Mouse (Mus musculus): ENCODE data around the gene Cela2a.

Gene Cela2a

GRCm38 (mm10) chr4:141858501-141858900 lies 32.5 kb upstream of the Cela2a start:
- DNase-seq (ENCODE audit: low spot score in 2 of 2): no peak

GRCm38 (mm10) chr4:141857422-141857930 lies 31.5 kb upstream of the Cela2a start:
- DNase-seq (ENCODE audit: low spot score in 2 of 2): peak; percentile 55 to 73

DNA sequence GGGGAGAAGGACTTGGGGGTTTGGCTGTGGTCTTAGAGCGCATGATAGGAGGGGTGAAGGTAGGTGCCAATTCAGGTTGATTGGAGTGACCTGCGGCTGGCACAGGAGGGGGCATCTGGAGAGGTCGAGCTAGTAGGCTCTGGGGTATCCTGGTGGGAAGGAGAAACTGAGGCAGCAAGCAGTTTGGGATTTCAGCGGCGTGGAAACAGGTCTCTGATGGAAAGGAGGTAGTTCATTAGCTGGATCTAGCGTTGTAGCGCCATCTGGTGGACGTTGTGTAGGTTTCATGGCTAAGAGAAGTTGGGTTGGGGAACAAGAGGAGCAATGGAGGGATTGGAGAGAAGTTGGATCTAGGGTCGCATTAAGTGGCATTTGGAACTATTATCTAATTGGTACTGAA lies 27.5 kb upstream of the Cela2a start:
- DNase-seq (ENCODE audit: low spot score in 2 of 2): peak in 1 of 2 experiments; percentile 48

- no peak for DNase-seq (ENCODE audit: low spot score in 2 of 2)
These were observed 20.0 kb upstream of the Cela2a start, which contains the start of gene Ctrc for GRCm38 (mm10) chr4:141845999-141846398. Gene Ctrc (minus strand): TSS chr4:141846359.

- DNase-seq (ENCODE audit: low spot score in 2 of 2): no peak
These were observed 8.7 kb upstream of the Cela2a start for GRCm38 (mm10) chr4:141834536-141835095.

- no peak for DNase-seq (ENCODE audit: low spot score in 2 of 2)
These were observed 8.0 kb upstream of the Cela2a start for GRCm38 (mm10) chr4:141833911-141834310.

GRCm38 (mm10) chr4:141831361-141831760 lies 5.4 kb upstream of the Cela2a start:
- no peak for DNase-seq (ENCODE audit: low spot score in 2 of 2)

- DNase-seq (ENCODE audit: low spot score in 2 of 2): no peak
These were observed 4.4 kb upstream of the Cela2a start for GRCm38 (mm10) chr4:141830381-141830780.

DNA sequence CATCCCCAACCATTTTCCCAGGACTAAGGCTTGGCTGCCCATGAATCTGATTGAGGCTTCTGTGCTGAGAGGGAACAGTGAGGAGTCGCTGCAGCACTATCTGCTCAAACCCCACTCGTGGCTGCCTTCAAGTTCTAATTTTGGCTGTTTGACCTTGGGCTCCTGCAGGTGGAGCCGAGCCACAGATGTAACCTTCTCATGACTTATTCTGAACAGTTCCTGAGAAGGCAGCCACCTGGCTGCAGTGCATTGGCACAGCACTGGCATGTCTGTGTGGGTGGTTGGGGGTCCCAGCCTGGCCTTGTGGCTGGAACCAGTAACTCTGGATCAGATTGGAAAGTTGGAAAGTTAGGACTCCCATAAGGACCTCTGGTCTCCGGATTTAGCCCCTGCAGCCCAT lies 2.2 kb upstream of the Cela2a start:
- no peak for DNase-seq (ENCODE audit: low spot score in 2 of 2)

- DNase-seq (ENCODE audit: low spot score in 2 of 2): no peak
These were observed 1.4 kb upstream of the Cela2a start for GRCm38 (mm10) chr4:141827401-141827800.

GRCm38 (mm10) chr4:141822979-141823378 lies 3.0 kb downstream of the Cela2a start:
- DNase-seq (ENCODE audit: low spot score in 2 of 2): peak in 1 of 2 experiments; percentile 18

DNA sequence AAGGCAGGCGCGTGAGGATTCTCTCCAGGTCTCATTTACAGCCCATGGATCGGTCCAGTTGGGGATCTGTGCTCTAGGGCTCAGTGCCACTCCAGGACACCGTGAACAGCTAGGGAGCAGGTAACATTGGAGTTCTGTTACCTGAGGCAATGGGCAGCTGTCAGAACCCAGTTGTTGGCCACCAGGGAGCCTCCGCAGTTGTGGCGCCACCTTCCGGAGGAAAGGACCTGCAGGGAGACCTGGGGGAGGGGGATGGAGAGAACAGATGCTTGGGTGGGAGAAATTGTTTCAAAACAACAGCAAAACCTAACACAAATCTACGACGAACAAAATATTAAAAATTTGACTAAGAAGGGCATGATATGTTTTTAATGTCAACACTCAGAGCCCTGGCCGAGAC lies 3.9 kb downstream of the Cela2a start:
- peak in 1 of 2 experiments; percentile 17 for DNase-seq (ENCODE audit: low spot score in 2 of 2)

- no peak for DNase-seq (ENCODE audit: low spot score in 2 of 2)
These were observed 4.8 kb downstream of the Cela2a start for GRCm38 (mm10) chr4:141821178-141821577.

- DNase-seq (ENCODE audit: low spot score in 2 of 2): no peak
These were observed 6.6 kb downstream of the Cela2a start for GRCm38 (mm10) chr4:141819316-141819715.

DNA sequence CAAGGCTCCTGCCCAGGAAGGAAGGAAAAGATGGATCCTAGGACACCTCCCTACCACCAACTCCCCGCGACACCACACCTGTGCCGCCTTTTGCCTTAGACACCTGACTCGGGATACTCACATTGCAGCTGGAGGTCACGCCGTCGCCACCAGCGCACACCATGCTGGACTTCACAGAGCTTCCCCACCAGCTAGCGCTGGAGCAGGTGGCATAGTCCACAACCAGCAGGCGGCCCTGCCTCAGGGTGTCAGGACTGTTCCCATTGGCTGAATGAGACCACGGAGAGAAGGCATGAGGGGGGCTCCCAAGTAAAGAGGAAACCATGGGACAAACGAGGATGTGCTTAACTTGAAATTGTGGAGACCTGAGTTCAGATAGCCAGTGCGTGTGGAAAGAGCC lies 7.1 kb downstream of the Cela2a start:
- no peak for DNase-seq (ENCODE audit: low spot score in 2 of 2)

DNA sequence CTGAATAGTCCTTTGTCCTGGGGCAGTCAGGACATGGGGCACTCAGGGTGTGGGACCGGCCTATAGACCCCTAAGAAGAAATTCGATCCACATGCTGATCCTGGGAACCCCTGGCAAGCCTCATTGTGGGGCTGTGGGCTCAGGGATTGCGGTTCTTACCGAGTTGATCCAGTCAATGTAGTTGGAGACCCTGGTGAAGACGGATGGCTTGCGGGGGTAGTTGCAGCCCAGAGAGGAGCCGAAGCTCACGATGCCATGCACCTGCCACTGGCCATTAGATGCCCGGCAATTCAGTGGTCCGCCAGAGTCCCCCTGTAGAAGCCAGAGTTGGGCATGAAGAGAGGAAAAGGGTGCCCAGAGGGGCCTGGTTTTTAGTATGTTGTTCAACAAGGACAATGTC lies 8.3 kb downstream of the Cela2a start:
- no peak for DNase-seq (ENCODE audit: low spot score in 2 of 2)

- DNase-seq (ENCODE audit: low spot score in 2 of 2): no peak
These were observed 8.9 kb downstream of the Cela2a start for GRCm38 (mm10) chr4:141816776-141817655.

- DNase-seq (ENCODE audit: low spot score in 2 of 2): no peak
These were observed 9.7 kb downstream of the Cela2a start for GRCm38 (mm10) chr4:141816267-141816666.

DNA sequence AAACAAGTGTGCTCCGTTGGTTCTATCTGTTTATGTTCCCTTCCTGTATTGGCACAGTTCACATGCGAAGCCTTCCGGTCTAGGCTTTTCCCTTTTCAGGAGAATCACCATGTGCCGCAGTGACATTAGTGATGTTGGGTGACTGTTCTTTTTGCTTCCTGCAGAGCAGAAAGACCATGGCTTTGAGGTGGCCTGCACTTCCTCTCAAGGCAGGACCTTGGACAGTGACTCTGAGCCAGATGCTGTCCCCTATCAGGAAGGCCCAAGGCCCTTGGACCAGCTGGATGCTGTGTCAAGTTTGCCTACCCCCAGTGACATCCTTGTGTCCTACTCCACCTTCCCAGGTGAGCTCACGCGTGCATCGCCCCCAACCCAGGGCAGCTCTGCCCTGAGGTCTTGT lies 14.6 kb downstream of the Cela2a start:
- DNase-seq (ENCODE audit: low spot score in 2 of 2): no peak

GRCm38 (mm10) chr4:141810975-141811374 lies 15.0 kb downstream of the Cela2a start:
- DNase-seq (ENCODE audit: low spot score in 2 of 2): no peak

- no peak for DNase-seq (ENCODE audit: low spot score in 2 of 2)
These were observed 16.0 kb downstream of the Cela2a start for GRCm38 (mm10) chr4:141809850-141810464.

GRCm38 (mm10) chr4:141805886-141806285 lies 20.1 kb downstream of the Cela2a start:
- DNase-seq (ENCODE audit: low spot score in 2 of 2): no peak

Data from spleen, postnatal 14 days (tissue).